Mouse (Mus musculus): Measurements from ENCODE around the gene Smpdl3b. TPM values are rescaled to one million over a fixed set of nuclear protein-coding genes. Genes with fewer than 3 reads are reported as not detected.

The Smpdl3b gene
- total and polyA plus RNA-seq, 3 experiments, result 0.08 to 0.33 TPM; not detected in 1

DNA sequence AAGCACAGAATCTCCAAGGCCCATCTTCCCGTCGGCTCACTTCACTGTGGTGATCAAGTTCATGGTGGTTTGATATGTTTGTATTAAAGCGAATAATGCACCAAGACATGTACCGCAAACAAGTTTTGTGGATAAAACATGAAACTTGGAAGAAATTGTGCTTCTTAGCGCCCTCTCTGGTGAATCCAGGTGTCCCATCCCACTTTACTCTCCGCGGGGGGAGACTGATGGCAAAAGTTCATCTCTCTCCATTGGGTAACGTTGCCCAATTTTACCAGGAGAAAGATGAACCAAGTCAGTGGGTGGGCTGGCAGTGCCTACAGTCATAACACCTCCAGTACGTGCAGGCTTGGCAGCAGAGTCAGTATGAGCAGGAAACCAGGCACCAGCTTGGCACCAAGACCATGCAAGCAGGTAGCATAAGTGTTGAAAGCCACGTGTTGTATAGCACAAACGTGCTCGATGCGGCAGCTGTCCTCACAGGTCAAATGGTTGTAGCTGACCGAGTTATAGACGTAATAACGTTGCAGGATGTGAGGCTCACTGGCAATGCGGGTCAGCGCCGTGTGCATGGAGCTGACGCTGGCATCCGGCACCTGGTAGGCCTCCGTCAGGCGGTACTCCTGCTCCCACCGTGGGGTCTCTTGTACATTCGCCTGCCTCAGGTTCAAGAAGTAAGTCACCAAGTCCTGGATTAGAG lies 23.8 kb downstream of the Smpdl3b start:
- Histone ChIP-seq H3K36me3 (replicated peaks) (peaks cover 10% of the 10 kb centered on the region), H3K4me1 (ENCODE audit: insufficient read depth, low read depth, low read length) (peaks cover 55% of the 10 kb centered on the region), H3K27me3 (ENCODE audit: insufficient read depth, low read length) (peaks cover 7% of the 10 kb centered on the region; the same call in 1 of the 2 replicates), H3K4me3 (ENCODE audit: low read depth, low read length) (no peak overlapping the region), H3K9me3 (replicated peaks) (no peaks in the 10 kb centered on the region)
- DNase-seq (ENCODE audit: low spot score), result no peak
- TF ChIP-seq GATA2 (IDR thresholded peaks at IDR 0.05; ENCODE audit: borderline replicate concordance, low read depth, low read length) (no peak), POLR2AphosphoS5 (IDR thresholded peaks at IDR 0.05; ENCODE audit: insufficient replicate concordance, low read depth, low read length) (no peak), CTCF (IDR thresholded peaks at IDR 0.05; ENCODE audit: low read depth, low read length) (no peak), GATA1 (IDR thresholded peaks at IDR 0.05; ENCODE audit: borderline replicate concordance, low read length) (no peak)
- ATAC-seq (ENCODE audit: extremely low read depth, insufficient number of reproducible peaks, low FRiP score, poor library complexity, severe bottlenecking), result no peak

DNA sequence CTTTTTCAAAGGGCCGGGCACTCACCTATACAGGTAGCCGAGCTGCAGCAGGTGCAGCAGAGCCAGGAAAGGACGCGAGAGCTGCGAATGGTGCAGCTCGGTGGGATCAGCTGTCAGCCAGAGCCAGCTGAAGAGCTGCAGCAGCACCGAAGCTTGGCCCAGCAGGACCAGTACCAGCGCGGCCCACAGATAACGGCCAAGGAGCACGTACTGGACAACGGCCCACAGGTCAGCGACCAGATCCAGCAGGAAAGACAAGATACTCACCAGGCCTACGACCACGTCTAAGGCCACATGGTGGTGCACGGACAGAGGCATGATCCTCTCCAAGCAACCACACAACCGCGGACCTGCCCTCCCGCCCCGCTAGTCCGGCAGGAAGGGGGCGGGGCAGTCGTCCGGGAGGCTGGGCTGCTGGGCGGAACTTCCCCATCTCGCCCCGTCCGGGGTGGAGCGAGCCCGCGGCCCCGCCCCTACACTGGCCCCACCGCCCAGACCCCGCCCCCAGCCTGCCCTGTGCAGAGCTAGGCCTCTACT lies 24.8 kb downstream of the Smpdl3b start, which contains the start of gene Xkr8:
Gene Xkr8 (minus strand): TSS at position 399 of the 537 bp plus-strand sequence.
- DNase-seq (ENCODE audit: low spot score) (peak; percentile 96), ATAC-seq (ENCODE audit: extremely low read depth, insufficient number of reproducible peaks, low FRiP score, poor library complexity, severe bottlenecking) (peak; percentile 79)
- Histone ChIP-seq H3K9me3 (replicated peaks) (no peaks in the 10 kb centered on the region), H3K4me3 (ENCODE audit: low read depth, low read length) (peak within 1 kb of the TSS; percentile 86), H3K36me3 (replicated peaks) (peaks cover 21% of the 10 kb centered on the region), H3K27me3 (ENCODE audit: insufficient read depth, low read length) (no peaks in the 10 kb centered on the region; the same call in 1 of the 2 replicates), H3K4me1 (ENCODE audit: insufficient read depth, low read depth, low read length) (peaks cover 60% of the 10 kb centered on the region)
- no peak for TF ChIP-seq CTCF (IDR thresholded peaks at IDR 0.05; ENCODE audit: low read depth, low read length)
- no peak for TF ChIP-seq POLR2AphosphoS5 (IDR thresholded peaks at IDR 0.05; ENCODE audit: insufficient replicate concordance, low read depth, low read length)
- TF ChIP-seq TAL1 (conservative IDR thresholded peaks at IDR 0.05; ENCODE audit: low read depth, low read length), result no peak

- ATAC-seq (ENCODE audit: extremely low read depth, insufficient number of reproducible peaks, low FRiP score, poor library complexity, severe bottlenecking) (no peak), DNase-seq (ENCODE audit: low spot score) (no peak)
- Histone ChIP-seq H3K4me3 (ENCODE audit: low read depth, low read length) (peak overlapping the region; percentile 86), H3K4me1 (ENCODE audit: insufficient read depth, low read depth, low read length) (peaks cover 60% of the 10 kb centered on the region), H3K36me3 (replicated peaks) (peaks cover 27% of the 10 kb centered on the region), H3K27me3 (ENCODE audit: insufficient read depth, low read length) (no peaks in the 10 kb centered on the region; the same call in 1 of the 2 replicates), H3K9me3 (replicated peaks) (no peaks in the 10 kb centered on the region)
- no peak for TF ChIP-seq POLR2AphosphoS5 (IDR thresholded peaks at IDR 0.05; ENCODE audit: insufficient replicate concordance, low read depth, low read length)
- no peak for TF ChIP-seq TAL1 (conservative IDR thresholded peaks at IDR 0.05; ENCODE audit: low read depth, low read length)
- no peak for TF ChIP-seq GATA1 (IDR thresholded peaks at IDR 0.05; ENCODE audit: borderline replicate concordance, low read length)
- TF ChIP-seq GATA2 (IDR thresholded peaks at IDR 0.05; ENCODE audit: borderline replicate concordance, low read depth, low read length), result no peak
- TF ChIP-seq CTCF (IDR thresholded peaks at IDR 0.05; ENCODE audit: low read depth, low read length), result no peak
Measured at GRCm38 (mm10) chr4:132731616-132732015, 25.4 kb downstream of the Smpdl3b start.

DNA sequence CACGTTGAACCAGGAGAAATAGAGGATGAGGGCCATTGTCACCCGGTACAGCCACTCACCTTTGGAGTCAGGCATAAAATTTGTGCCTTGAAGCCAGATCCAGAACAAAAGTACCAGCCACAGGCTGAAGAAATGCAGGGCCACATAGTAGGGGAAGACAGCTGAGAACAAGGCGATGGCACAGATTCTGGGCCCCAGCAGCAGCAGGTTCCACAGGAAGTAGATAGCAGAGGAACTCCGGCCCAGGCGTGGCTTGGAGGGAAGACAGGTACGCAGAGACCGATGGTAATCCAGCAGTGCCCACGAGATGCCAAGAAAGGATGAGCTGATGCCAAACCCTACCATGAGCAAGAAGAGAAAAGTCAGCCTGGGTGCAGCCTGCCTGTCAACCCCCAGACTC lies 28.8 kb downstream of the Smpdl3b start:
- TF ChIP-seq GATA2 (IDR thresholded peaks at IDR 0.05; ENCODE audit: borderline replicate concordance, low read depth, low read length) (no peak), CTCF (IDR thresholded peaks at IDR 0.05; ENCODE audit: low read depth, low read length) (no peak), POLR2AphosphoS5 (IDR thresholded peaks at IDR 0.05; ENCODE audit: insufficient replicate concordance, low read depth, low read length) (no peak), GATA1 (IDR thresholded peaks at IDR 0.05; ENCODE audit: borderline replicate concordance, low read length) (no peak), TAL1 (conservative IDR thresholded peaks at IDR 0.05; ENCODE audit: low read depth, low read length) (no peak)
- ATAC-seq (ENCODE audit: extremely low read depth, insufficient number of reproducible peaks, low FRiP score, poor library complexity, severe bottlenecking) (no peak), DNase-seq (ENCODE audit: low spot score) (no peak)
- Histone ChIP-seq H3K36me3 (replicated peaks) (peaks cover 56% of the 10 kb centered on the region), H3K27me3 (ENCODE audit: insufficient read depth, low read length) (no peaks in the 10 kb centered on the region; the same call in 1 of the 2 replicates), H3K9me3 (replicated peaks) (no peaks in the 10 kb centered on the region), H3K4me1 (ENCODE audit: insufficient read depth, low read depth, low read length) (peaks cover 32% of the 10 kb centered on the region), H3K4me3 (ENCODE audit: low read depth, low read length) (no peak overlapping the region)

DNA sequence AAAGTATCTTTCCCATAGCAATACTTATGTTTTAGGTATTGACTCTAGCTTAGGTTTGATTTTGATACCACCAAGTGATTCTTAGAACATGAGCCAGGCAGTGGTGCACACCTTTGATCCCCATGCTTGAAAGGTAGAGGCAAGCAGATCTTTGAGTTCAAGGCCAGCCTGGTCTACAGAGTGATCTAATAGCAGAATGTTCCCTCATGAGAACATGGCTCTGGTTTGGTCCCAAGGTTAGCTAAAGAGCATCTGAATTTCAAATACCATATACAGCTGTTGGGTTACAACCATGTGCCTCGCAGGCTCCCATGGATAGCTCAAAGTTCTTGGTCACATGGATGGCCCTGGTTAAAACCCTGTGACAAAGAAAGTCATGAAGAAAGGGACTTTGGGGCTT lies 38.8 kb downstream of the Smpdl3b start:
- no peak for DNase-seq (ENCODE audit: low spot score)
- no peak for ATAC-seq (ENCODE audit: extremely low read depth, insufficient number of reproducible peaks, low FRiP score, poor library complexity, severe bottlenecking)
- H3K36me3 ChIP-seq (replicated peaks), result peaks cover 74% of the 10 kb centered on the region
- no peaks in the 10 kb centered on the region for H3K27me3 ChIP-seq (ENCODE audit: insufficient read depth, low read length)
- H3K9me3 ChIP-seq (replicated peaks), result no peaks in the 10 kb centered on the region
- H3K4me1 ChIP-seq (ENCODE audit: insufficient read depth, low read depth, low read length), result no peaks in the 10 kb centered on the region
- TF ChIP-seq CTCF (IDR thresholded peaks at IDR 0.05; ENCODE audit: low read depth, low read length), result no peak
- no peak for TF ChIP-seq GATA2 (IDR thresholded peaks at IDR 0.05; ENCODE audit: borderline replicate concordance, low read depth, low read length)
- no peak for TF ChIP-seq TAL1 (conservative IDR thresholded peaks at IDR 0.05; ENCODE audit: low read depth, low read length)
- no peak for TF ChIP-seq POLR2AphosphoS5 (IDR thresholded peaks at IDR 0.05; ENCODE audit: insufficient replicate concordance, low read depth, low read length)
- TF ChIP-seq GATA1 (IDR thresholded peaks at IDR 0.05; ENCODE audit: borderline replicate concordance, low read length), result no peak
- no peak overlapping the region for H3K4me3 ChIP-seq (ENCODE audit: low read depth, low read length)

GRCm38 (mm10) chr4:132713181-132713580 lies 43.9 kb downstream of the Smpdl3b start:
- H3K9me3 ChIP-seq (replicated peaks), result no peaks in the 10 kb centered on the region
- TF ChIP-seq GATA1 (IDR thresholded peaks at IDR 0.05; ENCODE audit: borderline replicate concordance, low read length) (no peak), CTCF (IDR thresholded peaks at IDR 0.05; ENCODE audit: low read depth, low read length) (no peak), TAL1 (conservative IDR thresholded peaks at IDR 0.05; ENCODE audit: low read depth, low read length) (no peak), POLR2AphosphoS5 (IDR thresholded peaks at IDR 0.05; ENCODE audit: insufficient replicate concordance, low read depth, low read length) (no peak), GATA2 (IDR thresholded peaks at IDR 0.05; ENCODE audit: borderline replicate concordance, low read depth, low read length) (no peak)
- ATAC-seq (ENCODE audit: extremely low read depth, insufficient number of reproducible peaks, low FRiP score, poor library complexity, severe bottlenecking) (no peak), DNase-seq (ENCODE audit: low spot score) (no peak)
- no peak overlapping the region for H3K4me3 ChIP-seq (ENCODE audit: low read depth, low read length)
- H3K36me3 ChIP-seq (replicated peaks), result peaks cover 70% of the 10 kb centered on the region
- no peaks in the 10 kb centered on the region for H3K4me1 ChIP-seq (ENCODE audit: insufficient read depth, low read depth, low read length)
- H3K27me3 ChIP-seq (ENCODE audit: insufficient read depth, low read length), result no peaks in the 10 kb centered on the region
